Mouse (Mus musculus): ENCODE results near the gene Eng. TPM values are rescaled to one million over a fixed set of nuclear protein-coding genes. Genes with fewer than 3 reads are reported as not detected.

Gene Eng
- total RNA-seq, 4 experiments from 2014 or later, result 17.4 to 26.6 (median 20.5) TPM

GRCm38 (mm10) chr2:32621517-32621859 is 24.9 kb upstream of the Eng start, which contains the start of gene Ak1:
TSS of gene Ak1 (plus strand) at chr2:32621758.
- no peak for DNase-seq (ENCODE audit: low spot score in 2 of 2)

- DNase-seq (ENCODE audit: low spot score in 2 of 2), result no peak
Measured at GRCm38 (mm10) chr2:32624111-32624748, 22.2 kb upstream of the Eng start.

GRCm38 (mm10) chr2:32625212-32625872 is 21.1 kb upstream of the Eng start:
- DNase-seq (ENCODE audit: low spot score in 2 of 2), result peak; percentile 73 to 82

- peak; percentile 84 to 92 for DNase-seq (ENCODE audit: low spot score in 2 of 2)
Measured at GRCm38 (mm10) chr2:32625873-32626694, 20.3 kb upstream of the Eng start.

GRCm38 (mm10) chr2:32627266-32628043 is 18.9 kb upstream of the Eng start:
- DNase-seq (ENCODE audit: low spot score in 2 of 2), result no peak

- DNase-seq (ENCODE audit: low spot score in 2 of 2), result no peak
Measured at GRCm38 (mm10) chr2:32628044-32628550, 18.3 kb upstream of the Eng start.

GRCm38 (mm10) chr2:32628729-32629128 is 17.7 kb upstream of the Eng start:
- peak; percentile 81 to 87 for DNase-seq (ENCODE audit: low spot score in 2 of 2)

- DNase-seq (ENCODE audit: low spot score in 2 of 2), result no peak
Measured at GRCm38 (mm10) chr2:32629276-32629976, 17.0 kb upstream of the Eng start.

GRCm38 (mm10) chr2:32630036-32630435 is 16.4 kb upstream of the Eng start:
- no peak for DNase-seq (ENCODE audit: low spot score in 2 of 2)

GRCm38 (mm10) chr2:32631046-32631445 is 15.3 kb upstream of the Eng start:
- DNase-seq (ENCODE audit: low spot score in 2 of 2), result no peak

- DNase-seq (ENCODE audit: low spot score in 2 of 2), result peak; percentile 74 to 77
Measured at GRCm38 (mm10) chr2:32631737-32632394, 14.5 kb upstream of the Eng start.

- DNase-seq (ENCODE audit: low spot score in 2 of 2), result peak in 1 of 2 experiments; percentile 60
Measured at GRCm38 (mm10) chr2:32633660-32634059, 12.7 kb upstream of the Eng start.

GRCm38 (mm10) chr2:32634277-32635105 is 11.9 kb upstream of the Eng start:
- no peak for DNase-seq (ENCODE audit: low spot score in 2 of 2)

- DNase-seq (ENCODE audit: low spot score in 2 of 2), result no peak
Measured at GRCm38 (mm10) chr2:32636617-32637016, 9.8 kb upstream of the Eng start.

- no peak for DNase-seq (ENCODE audit: low spot score in 2 of 2)
Measured at GRCm38 (mm10) chr2:32637778-32638281, 8.6 kb upstream of the Eng start.

GRCm38 (mm10) chr2:32639632-32640031 is 6.8 kb upstream of the Eng start:
- DNase-seq (ENCODE audit: low spot score in 2 of 2), result no peak

- DNase-seq (ENCODE audit: low spot score in 2 of 2), result no peak
Measured at GRCm38 (mm10) chr2:32640550-32641051, 5.8 kb upstream of the Eng start.

- no peak for DNase-seq (ENCODE audit: low spot score in 2 of 2)
Measured at GRCm38 (mm10) chr2:32641810-32642209, 4.6 kb upstream of the Eng start.

- no peak for DNase-seq (ENCODE audit: low spot score in 2 of 2)
Measured at GRCm38 (mm10) chr2:32642813-32643212, 3.6 kb upstream of the Eng start.

Data from gastrocnemius, adult 8-10 months (tissue).